Mouse (Mus musculus) frontal cortex, adult 2 months (tissue): ENCODE measurements around the gene Abcg5. TPM values are rescaled to one million over a fixed set of nuclear protein-coding genes. Genes with fewer than 3 reads are reported as not detected.

ENCODE experiments used
- DNase-seq, 2 experiments: peaks; one replicate each; pipeline ENCODE4 v3.0.0; 2022; ENCODE audit warnings: low spot score in 1 of 2; ENCODE audit errors: extremely low spot score in 1 of 2
- polyA plus RNA-seq: library from polyadenylated mRNA; depleted of rRNA; stranded (reverse); fragments of >200 nt; gene quantifications from 2 replicates; pipeline ENCODE4 v1.2.3, GENCODE M21; 2012

The Abcg5 gene
- polyA plus RNA-seq, 1 experiment: not detected

DNA sequence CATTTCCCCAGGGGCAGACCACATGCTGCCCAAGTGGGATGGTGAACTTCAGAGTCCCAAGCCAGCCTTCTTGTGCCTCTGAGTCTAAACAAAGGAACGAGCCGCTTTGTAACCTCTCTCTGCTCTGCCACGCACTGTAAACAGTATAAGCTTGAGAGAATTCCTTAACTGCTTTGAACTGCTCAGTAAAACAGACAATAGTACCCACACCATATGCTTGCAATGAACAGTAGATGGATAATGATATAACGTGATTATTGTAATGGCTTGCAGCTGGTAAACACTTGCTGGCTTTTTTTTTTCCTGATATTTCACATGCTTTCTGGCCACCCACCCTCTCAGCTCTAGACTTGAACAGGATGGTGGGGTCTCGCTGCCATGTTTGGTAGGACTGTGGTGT is 5.2 kb upstream of the Abcg5 start:
- no peak for DNase-seq

DNA sequence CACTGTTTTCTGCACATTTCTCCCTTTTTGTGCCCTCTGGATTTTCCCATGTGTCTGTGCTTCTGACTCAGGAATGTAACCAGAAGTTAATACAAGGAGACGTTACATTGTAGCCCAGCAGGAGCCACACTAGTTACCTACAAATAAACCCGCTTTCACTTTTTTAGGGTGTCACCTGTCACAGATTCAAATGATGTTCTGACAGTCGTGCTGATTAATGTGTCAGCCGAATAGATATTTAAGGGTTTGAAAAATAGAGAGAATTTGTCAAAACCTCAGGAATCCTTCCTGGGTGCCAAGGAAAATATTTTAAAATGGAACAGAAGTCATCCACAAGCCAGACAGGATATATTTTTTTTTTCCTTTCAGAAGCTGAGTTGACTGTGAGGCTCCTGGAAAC is 2.5 kb upstream of the Abcg5 start:
- no peak for DNase-seq

- DNase-seq: no peak
Measured at GRCm38 (mm10) chr17:84684284-84684683, 1.5 kb upstream of the Abcg5 start.

DNA sequence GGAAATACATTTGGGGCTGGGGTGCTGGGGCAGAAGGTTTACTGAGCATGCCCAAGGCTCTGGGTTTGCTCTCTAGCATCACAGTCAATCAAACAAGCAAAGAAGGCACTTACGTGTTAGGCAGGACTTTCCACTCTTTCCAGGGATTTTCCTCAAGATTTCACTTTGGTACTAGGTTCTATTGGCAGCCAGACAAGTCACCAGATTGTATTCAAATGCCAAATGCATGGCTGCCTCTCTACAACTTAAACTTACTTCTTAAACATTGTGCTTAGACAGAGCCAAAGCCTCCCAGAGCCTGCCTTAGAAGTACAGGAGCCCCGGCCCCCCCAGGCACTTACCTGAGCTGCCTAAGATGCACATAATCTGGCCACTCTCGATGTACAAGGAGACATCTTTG is 1.1 kb downstream of the Abcg5 start:
- DNase-seq: peak; percentile 14 to 68

GRCm38 (mm10) chr17:84677595-84677994 is 5.2 kb downstream of the Abcg5 start:
- no peak for DNase-seq

DNA sequence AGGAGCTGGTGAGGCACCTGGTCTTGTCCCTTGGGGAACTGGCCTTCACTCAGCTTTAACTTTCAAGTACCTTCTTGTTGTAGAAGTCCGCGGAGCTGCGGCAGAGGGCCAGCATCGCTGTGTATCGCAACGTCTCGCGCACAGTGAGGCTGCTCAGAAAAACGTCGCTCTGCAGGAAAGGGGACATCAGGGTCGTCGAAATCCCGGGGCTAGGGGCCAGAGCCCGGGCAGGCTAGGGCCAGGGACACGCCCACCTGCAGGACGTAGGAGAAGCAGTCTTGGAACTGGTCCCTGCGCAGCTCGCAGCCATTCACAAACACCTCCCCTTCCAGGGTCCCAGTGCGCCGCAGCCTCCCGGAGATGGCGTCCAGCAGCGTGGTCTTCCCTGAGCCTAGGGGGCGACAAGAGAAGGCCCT is 6.9 kb downstream of the Abcg5 start, which contains the start of gene Abcg8:
Abcg8 (plus strand) TSS at position 352 of the 416 bp plus-strand sequence.
- no peak for DNase-seq

DNA sequence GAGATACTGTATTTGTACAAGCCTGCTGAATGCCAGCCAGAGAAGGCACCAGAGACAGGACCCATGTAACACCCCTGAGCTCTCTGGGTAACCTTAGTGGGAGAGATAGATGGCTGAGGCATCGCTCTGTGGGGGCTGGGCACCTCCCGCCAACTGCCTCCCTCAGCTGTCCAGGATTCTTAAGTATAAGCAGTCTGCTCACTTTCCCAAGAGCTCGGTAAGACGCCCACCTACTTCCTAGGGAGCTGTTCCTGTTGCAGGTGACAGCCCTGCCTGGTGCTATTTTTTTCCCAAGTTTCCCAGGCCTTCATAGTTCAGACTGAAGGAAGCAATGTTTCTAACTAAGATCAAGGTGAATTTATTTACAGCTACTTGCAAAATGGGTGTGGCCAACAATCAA is 7.6 kb downstream of the Abcg5 start:
- peak in 1 of 2 experiments; percentile 44 for DNase-seq

DNA sequence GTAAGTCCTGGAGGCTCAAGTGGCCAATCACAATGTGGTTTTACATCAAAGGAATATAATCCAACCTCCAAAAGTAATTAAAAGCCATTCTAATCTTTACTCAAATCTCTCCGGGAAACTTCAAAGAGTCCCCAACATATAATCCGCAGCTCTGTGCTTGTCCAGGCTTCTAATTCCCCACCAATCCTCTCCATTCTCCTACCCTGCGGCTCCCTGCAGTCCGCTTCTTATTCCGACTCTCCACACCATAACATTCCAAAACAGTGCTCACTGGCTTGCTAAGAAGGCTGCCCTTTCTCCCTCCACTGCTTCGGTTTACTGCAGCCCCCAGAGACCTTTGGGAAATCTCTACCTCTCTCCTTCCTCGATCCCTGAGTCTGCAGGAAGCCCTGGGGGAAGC is 8.8 kb downstream of the Abcg5 start:
- no peak for DNase-seq

DNA sequence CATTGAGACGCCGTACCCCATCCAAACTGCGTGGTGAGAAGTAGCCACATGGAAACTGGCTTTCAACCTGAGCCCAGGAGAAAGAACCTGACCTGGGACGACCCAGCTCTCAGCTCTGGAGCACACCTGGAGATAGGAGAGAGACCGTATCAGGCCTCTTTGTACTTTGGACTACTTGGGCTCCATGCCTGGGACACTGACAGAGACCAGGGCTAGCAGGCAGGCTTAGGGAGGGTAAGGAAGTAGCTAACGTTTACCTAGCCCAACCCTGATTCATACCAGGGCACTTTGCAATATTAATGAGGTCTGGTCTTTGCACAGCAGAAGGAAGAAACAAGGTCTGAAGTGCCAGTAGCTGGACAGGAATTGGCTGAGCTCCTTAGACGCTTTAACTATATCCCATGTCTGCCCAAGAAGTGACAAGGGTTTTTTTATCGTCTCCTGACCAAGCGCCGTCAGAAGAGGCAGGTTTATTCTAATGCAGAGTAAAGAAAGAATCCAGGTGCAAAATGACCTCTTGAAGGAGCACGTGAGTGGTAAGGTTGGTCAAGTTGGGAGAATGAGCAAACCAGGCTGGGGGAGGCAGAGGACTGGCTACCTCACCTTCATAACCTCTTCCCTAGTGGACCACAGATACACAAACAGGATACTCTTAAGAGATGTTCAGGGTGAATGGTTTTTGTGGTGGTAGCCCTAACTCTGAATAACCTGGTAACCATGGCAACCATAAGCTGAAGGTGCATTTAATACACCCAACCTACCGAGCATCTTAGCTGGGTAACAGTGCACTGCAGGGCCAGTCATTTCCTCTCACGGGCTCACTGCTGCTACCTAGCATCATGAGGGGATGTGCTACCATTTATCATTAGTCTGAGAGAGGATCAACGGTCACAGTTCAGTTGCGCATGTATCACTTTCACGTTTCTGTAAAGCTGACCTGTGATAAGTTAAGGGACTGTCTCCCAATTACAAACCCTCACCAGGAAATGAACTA is 10.1 kb downstream of the Abcg5 start:
- DNase-seq: no peak

DNA sequence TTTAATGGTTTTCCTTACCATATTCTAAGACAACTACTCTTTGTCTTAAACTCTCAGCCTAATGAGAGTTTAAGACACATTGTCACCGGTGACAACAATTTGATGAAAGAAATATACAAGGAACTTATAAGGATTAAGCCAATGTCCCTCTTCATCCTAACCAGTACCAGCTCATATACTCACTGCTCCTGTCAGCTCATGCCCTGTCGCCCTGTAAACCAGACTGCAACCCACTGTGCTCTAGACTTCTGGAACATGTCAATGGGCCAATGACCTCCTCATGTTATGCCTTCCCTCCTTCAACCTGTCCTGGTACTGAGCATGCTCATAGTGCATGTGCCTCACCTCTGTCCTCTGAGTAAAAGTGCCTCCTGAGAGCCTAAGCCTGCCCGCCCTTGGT is 15.0 kb downstream of the Abcg5 start:
- no peak for DNase-seq

DNA sequence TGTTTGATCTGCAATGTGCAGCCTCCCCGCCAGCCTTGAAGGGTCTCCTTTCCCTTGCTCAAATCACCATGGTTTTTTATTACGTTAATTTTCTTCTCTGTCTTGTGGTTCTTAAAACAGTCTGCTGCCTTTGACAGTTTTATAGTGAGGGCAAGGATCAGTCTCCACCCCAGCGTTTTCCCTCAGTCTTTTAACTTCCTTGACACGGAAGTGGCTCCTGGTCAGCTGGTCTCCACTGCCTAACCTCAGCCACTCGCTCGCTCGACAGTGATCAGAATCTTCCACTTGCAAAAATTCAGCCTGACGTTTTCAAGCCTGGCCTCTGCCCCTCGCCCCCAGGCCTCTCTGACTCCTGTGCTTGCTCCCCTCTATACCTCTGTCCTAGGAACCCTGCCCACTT is 17.1 kb downstream of the Abcg5 start:
- no peak for DNase-seq

- no peak for DNase-seq
Measured at GRCm38 (mm10) chr17:84665053-84665452, 17.8 kb downstream of the Abcg5 start.

DNA sequence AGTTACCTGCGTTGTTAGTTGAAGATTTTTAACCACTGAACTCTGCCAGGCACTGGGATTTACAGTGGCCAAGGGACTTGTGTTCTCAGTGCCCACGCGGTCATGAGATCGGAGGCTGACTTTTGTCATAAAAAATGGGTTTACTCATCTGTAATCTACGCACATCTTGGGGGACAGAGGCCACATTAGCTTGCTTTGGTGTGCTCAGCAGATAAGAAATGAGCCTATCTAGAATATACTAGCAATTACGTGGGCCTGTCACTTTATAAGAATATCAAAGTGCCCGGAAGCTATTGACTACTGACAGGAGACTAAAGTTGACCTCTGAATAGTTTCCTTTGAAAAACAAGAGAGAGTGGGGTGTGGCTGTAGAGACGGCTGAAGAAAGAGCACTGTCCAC is 23.9 kb downstream of the Abcg5 start:
- DNase-seq: no peak

DNA sequence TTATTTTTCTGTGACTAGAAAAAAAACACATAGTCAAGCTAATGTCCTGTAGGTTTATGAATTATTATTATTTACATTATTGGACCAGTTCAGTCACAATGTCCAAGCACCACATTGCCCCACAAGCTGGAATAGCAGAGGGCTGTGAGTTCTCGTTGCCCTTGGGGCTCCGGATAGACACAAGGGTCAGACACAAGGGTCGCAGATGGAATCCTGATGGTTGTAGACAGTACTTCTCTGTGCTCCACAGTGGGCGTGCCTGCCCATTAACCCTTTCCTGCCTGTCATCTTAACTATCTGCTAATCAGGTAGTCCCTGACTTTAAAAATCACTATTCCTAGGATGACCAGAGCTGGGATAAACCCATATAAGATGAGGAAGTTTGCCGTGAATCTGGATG is 24.6 kb downstream of the Abcg5 start:
- DNase-seq: no peak

DNA sequence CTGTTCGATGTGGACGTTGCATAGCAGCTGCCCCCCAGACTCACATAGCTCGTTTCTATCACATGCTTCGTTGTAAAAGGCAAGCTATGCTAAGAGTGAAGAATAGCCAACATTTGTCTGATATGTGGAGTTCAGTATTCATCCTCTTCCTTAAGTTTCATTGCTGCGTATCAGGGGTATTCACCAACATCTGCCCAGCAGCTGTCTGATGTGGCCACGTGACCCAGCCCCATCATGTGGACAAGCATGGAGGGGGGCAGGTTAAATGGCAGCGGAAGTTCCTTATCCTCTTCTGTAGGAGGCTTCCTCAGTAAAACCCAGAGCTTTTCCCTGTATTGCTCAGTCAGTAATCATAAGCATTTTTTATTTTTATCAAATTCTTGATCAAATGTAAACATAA is 25.0 kb downstream of the Abcg5 start:
- no peak for DNase-seq

DNA sequence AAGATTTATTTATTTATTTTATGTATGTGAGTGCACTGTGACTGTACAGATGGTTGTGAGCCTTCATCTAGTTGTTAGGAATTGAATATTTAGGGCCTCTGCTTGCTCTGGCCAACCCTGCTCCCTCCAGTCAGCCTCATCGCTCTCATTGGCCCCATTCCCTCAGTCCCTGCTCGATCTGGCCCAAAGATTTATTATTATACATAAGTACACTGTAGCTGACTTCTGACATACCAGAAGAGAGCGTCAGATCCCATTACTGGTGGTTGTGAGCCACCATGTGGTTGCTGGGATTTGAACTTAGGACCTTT is 25.4 kb downstream of the Abcg5 start:
- DNase-seq: no peak

- no peak for DNase-seq
Measured at GRCm38 (mm10) chr17:84656653-84657421, 26.0 kb downstream of the Abcg5 start.

DNA sequence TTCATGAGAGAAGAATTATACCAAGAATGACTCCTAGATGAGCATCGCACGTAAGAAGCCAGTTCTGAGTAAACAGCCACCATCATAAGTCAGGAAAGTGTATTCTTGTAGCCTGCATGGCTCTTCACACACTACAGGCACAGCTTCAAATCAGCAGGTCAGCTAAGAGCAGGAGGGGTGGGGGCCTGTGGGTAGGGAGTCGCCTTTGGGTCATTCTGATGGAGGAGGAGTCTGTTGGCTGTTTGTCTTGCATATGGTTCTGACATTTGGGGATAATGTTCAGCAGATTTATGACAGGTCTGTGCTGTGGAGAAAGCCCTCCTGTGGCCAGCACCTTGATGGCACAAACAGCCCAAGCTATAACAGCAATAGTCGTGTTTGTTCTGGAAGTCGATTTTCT is 26.6 kb downstream of the Abcg5 start:
- no peak for DNase-seq

DNA sequence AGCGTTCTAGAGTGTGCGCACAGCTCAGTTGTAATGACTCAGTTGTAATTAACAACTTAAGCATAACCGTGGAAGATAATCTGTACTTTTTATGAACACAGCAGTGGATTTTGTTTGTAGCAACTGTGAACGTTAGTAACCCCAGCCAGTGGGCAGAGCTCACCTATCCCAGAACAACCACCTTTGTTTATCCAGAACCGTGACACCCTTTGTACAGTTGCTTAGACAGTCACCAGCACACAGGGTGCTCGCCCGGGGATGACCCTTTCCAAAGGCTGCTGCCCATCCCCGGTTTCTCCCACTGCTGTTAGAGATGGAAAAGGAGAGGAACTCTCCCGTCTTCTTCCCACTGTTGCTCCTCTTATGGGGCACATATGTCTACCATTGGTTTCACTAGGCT is 29.3 kb downstream of the Abcg5 start:
- DNase-seq: no peak

GRCm38 (mm10) chr17:84650302-84651017 is 32.4 kb downstream of the Abcg5 start:
- no peak for DNase-seq

DNA sequence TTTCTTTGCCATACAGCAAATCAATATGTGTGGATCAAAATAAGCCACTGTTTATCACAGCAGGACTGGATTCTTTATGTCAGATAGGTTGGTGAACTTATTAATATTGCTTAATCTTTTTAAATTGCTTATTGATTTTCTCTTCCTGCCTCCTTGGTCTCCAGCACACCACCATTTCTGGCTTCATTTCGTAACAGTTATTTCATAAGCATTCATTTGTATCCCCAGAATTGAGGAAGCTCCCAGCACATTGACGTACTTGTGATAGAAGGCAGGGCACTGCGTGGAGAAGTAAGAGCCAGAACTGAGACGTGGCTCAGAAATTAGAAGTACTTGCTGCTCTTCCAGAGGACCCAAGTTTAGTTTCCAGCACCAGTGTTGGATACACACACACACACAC is 35.2 kb downstream of the Abcg5 start:
- DNase-seq: no peak
